Mouse (Mus musculus) inflammation-experienced regulatory T-cells, adult 6 months (primary cell): ENCODE results near the gene Josd1. TPM values are rescaled to one million over a fixed set of nuclear protein-coding genes. Genes with fewer than 3 reads are reported as not detected.
A peak's percentile ranks its signal among the peaks of the same experiment; 100 is the strongest.
"Not testable (repeated sequence)": the region's sequence is repeated elsewhere in the genome, so short reads cannot be mapped to it uniquely, and the experiment has no call there.

Experiments used
- ATAC-seq: one replicate; pipeline ENCODE4 v1.8.0; 2017
- polyA plus RNA-seq, 3 experiments: library from polyadenylated mRNA; unstranded; fragments of 100-300 nt; shearing (Covaris generic); gene quantifications; one replicate each; pipeline ENCODE4 v1.2.1; 2017

The Josd1 gene
- polyA plus RNA-seq, 3 experiments from 2014 or later, result 3.3 to 4.6 (median 4.1) TPM

DNA sequence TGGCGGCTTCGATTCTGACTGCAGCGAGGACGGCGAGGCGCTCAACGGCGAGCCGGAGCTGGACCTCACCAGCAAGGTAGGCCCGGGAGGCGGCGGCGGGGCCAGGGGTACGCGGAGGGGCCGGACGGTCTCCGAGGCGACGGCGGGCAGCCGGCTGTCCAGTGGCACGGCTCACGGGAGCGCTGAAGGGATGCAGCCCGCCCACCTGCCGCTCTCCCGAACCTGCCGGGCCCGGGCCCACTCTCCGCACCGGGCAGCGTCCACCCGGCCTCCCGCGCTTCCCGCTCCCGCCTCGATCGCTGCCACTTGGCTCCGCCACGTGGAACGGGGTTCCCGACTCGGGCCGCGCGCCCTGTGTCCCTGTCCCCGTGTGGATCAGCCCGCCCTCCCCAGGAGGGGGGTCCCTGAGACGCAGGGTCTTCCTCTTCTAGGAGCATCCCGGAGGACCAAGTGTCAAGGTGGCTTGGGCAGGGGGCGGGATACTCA is 3.3 kb upstream of the Josd1 start:
- ATAC-seq, result no peak

DNA sequence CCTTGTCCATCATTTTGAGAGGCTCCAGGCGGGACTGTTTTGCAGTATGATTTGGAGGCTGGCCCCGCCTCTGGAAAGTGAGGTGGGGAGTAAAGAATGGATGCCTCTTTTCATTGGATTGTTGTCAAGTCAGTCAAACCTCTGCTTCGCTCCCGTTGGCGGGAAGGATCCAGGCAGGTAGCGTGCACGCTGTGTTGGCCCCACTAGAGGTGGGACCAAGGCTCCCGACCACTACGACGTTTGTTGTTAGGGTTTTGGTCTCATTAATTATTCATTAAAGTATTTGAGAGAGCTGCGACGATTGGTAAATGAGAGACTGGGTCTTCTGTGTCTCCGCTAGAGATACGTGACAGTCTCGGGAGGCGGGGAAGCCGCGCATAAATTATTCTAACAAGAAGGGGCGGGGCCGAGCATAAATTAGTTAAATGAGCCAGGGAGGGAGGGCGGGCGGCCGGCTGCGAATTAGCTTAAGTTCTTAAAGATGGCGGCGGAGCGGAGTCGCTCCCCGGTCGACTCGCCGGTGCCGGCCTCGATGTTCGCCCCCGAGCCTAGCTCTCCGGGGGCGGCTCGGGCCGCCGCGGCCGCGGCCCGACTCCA is 2.8 kb upstream of the Josd1 start, which contains the start of gene Gtpbp1:
Gene Gtpbp1 (plus strand): TSS at position 420 of the 597 bp plus-strand sequence.
- ATAC-seq, result peak; percentile 81

DNA sequence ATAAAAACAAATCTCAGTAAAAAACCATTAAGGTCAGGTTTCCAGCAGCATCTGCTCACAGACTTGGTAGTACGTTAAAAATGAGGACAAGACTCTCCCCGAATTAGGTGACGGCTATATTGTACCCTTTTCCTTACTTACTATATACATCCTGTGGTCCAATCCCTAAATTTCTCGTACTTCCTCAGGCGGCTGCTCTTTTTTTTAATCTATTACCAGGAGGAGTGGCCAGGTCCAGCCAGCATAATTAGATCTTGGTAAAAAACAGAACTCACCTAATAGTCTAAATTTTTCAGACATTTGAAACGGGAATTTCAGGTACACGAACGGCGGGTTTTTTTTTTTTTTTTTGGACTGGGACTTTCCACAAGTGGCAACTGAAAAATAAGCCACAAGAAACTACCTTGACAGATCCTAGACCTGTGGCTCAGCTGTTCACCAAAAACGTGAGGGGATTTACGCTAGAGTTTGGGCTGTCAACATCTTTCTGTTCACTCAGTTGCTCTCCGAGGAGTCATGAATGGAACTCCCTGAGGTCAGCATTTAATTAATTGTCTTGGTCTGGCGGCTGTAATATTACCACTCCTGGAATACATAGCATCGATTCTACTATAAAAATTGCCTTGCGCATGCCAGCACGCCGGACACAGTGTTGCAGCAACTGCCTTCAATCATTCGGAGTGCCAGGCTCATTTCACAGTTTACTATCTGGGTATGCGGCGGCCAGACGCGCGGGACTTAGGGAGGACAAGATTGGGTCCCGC is 2.1 kb upstream of the Josd1 start:
- no peak for ATAC-seq

DNA sequence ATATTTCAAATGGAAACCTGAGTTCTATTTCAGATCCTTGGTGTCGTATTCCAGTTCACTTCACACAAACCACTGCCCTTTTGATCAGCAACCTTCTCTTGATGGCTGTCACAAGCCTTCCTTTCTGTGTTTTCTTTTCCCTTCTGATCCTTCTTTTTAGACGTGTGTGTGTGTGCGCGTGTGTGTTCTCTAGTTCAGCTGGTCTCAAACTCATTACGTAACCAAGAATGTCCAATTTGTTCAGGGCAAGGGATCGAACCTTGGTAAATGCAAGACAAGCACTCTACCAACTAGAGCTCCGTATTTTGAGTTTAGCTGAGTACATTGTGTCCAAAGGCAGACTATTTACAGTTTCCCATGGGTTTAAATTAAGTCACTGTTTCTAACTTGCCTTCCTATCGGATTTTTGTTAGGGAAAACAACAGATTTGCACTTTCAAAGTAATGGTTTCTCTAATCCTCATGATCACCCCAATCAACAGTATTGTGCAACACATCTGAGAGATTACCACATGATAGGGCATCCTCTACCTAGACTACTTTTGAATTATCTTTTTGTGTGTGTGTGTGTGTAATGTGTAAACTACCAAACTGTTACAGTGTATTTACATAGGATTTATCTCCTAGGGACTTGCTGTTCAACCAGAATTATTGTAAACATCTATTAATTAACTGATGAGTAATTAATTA is 693 bp upstream of the Josd1 start:
- no peak for ATAC-seq

DNA sequence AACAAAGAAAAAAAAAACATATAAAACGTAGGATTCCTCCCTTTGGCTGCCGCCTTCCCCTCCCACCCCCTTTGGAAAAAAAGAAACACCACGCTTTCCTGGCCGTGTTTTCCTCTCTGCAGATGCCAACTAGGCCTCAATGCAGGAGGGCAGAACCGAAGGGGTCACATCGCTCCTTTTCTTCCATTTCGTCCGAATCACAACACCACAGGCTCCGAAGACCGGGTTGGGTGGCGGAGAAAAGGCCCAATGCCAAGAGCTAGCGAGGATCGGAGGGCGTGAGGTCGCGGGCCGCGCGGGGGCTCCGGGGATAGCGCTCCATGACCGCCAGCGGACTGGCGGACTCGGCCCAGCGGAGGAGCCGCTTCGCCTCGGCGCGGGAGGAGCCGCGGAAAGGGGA is 544 bp downstream of the Josd1 start:
- ATAC-seq, result no peak

DNA sequence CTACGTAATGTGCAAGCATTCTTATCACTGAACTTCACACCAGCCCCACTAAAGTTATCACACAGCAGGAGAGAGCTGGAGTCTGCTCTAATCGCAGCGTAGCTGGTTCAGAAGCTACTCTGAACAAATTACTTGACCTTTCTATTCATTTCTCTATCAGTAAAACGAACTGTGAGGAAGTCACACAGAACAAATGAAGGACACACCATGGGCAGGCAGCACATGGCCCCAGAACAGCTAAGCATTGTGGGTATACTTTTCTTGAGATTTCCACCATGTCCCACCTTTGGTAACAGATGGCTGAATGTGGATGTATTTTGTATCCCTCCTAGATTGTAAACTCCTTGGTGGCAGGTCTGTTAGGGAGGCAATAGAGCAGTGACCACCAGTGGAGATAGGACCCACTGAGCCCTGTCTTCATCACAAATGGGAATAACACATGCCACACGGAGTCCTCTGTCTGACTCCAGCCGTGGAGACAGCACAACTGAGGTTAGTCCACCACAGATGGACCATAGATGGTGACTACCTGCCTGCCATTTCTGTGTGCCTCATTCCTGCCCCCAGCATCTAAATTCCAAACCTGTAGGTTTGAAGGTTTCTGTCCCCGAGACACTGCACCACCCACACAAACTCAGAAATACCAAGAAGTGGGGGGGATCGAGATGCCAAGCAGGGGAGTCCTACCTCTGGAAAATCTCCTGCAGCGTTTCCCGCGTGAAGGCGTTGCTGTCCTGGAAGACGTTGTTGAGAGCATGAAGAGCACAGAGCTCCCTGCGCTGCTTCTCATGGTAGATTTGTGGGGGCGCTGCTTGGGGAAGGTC is 1.5 kb downstream of the Josd1 start:
- no peak for ATAC-seq

GRCm38 (mm10) chr15:79685141-79685641 is 2.5 kb downstream of the Josd1 start:
- ATAC-seq, result no peak

- no peak for ATAC-seq
These were observed 3.1 kb downstream of the Josd1 start for GRCm38 (mm10) chr15:79684616-79685015.

GRCm38 (mm10) chr15:79683707-79684465 is 3.8 kb downstream of the Josd1 start:
- ATAC-seq, result no peak

DNA sequence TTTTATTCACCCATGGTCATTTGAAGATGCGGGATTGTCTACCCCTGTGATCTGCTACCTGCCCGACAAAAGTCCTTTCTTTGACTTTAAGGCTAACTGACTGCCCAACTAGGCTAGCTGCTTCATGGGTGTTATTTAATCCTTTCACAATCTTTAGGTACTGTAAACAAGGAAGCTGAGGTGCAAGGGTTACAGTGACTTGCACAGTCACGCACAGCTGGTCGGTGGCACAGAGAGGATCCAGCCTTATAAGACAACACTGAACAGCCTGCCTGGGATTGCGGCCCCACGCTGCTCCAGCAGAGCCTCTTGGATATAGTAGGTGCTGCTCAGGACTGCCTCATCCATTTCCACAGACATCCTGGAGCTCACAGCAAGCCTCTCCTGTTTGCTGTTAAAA is 4.6 kb downstream of the Josd1 start:
- no peak for ATAC-seq

DNA sequence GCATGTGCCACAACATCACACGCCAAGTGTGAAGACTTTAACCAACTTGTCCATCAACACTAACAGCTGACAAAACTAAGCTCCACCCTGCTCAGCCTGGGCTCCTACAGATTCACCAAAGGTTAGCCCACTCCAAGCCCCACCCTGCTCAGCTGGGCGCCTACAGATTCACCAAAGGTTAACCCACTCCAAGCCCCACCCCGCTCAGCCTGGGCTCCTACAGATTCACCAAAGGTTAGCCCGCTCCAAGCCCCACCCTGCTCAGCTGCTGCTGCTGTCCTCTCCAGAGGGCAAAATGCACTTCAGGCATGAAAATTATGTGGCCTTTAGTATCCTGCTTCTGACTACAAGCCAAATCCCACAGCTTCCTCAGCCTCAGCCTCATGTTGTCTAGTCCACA is 5.7 kb downstream of the Josd1 start:
- ATAC-seq, result no peak

- ATAC-seq, result no peak
These were observed 9.8 kb downstream of the Josd1 start for GRCm38 (mm10) chr15:79677936-79678335.

DNA sequence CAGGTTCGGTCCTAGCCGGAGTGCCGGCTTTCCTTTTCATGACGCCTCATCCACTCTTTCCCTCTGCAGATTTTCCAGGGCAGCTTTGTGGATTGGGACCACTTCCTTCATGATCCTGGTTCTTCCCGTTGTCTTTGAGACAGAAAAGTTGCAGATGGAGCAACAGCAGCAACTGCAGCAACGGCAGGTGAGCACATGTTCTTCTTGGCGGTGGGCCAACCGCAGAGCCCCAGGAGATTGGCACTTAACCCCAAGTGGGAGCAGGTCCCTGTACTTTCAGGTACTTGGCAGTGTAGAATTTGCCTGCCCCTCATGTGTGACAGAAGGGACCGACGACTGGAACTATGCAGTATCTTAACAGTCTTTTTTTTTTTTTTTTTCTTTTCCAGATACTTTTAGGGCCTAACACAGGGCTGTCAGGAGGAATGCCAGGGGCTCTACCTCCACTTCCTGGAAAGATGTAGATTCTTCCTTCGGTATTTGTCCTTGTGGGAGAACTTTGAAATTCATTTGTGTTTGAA is 15.8 kb downstream of the Josd1 start:
- ATAC-seq, result not testable (repeated sequence)

DNA sequence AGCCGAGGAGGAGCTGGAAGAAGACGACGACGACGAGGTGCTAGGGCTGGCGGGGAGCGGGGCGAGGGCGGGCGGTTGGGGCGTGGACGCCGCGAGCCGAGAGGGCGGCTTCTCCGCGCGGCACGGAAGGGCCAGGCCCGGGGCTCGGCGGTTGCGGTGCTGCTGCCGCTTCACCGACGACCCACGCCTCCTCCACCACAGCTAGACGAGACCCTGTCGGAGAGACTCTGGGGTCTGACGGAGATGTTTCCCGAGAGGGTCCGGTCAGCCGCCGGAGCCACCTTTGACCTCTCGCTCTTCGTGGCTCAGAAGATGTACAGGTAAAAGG is 16.8 kb downstream of the Josd1 start:
- ATAC-seq, result no peak

DNA sequence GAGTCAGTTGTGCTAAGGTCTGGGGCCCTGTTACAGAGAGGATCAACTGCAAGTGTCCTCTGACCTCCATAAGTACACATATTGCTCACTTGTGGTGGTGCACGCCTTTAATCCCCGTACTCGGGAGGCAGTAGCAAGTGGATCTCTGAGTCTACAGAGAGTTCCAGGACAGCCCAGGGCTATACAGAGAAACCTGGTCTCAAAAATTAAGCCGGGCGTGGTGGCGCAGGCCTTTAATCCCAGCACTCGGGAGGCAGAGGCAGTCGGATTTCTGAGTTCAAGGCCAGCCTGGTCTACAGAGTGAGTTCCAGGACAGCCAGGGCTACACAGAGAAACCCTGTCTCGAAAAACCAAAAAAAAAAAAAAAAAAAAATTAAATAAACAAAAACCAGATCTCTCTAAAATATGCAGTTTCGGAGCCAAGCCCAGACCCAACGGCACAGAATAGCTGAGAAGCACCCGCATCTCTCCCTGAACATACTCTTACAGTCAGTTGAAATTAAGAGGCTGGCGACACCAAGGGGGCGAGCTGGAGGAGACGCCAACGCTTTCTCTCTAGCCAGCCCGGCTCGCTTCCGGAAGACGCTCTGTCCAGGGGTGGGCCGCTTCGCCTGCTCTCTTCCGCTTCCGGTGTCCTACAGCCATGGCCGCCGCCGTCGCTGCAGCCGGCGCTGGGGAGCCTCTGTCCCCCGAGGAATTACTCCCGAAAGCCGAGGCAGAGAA is 17.3 kb downstream of the Josd1 start, which contains the start of gene Tomm22:
Gene Tomm22 (plus strand): TSS at position 613 of the 723 bp plus-strand sequence.
- peak; percentile 97 for ATAC-seq

GRCm38 (mm10) chr15:79669195-79669594 is 18.5 kb downstream of the Josd1 start:
- ATAC-seq, result no peak

DNA sequence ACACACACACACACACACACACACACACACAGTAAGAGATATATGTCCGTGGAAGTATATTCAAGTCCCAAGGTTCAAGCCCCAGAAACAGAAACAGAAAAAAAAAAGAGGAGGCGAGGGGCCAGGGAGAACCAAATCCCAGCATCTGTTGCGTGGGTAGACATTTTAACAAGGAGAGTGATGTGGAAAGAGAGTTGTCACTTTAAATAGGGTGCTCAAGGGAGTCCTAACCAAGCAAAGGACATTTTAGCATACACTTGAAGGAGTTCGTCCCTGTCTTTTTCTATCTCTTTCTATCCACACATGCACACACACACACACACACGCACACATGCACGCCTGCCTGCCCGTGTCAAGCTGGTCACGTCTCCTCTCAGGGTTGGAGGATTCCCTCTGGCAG is 23.1 kb downstream of the Josd1 start:
- ATAC-seq, result no peak

DNA sequence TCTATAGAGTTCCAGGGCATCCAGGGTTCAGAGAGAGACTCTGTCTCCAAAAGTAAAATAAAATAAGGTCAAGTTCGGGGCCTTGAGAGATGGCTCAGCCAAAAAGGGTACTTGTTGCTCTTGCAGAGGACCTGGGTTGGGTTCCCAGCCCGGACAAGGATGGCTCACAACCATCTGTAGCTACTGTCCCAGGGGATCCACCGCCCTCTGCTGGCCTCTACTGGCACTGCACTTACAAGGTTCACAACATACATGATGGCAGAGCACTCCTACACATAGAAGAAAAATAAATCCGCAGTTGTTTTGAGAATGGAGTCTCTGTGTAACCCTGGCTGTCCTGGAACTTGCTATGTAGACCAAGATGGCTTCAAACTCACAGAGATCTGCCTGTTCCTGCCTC is 25.9 kb downstream of the Josd1 start:
- ATAC-seq, result no peak

DNA sequence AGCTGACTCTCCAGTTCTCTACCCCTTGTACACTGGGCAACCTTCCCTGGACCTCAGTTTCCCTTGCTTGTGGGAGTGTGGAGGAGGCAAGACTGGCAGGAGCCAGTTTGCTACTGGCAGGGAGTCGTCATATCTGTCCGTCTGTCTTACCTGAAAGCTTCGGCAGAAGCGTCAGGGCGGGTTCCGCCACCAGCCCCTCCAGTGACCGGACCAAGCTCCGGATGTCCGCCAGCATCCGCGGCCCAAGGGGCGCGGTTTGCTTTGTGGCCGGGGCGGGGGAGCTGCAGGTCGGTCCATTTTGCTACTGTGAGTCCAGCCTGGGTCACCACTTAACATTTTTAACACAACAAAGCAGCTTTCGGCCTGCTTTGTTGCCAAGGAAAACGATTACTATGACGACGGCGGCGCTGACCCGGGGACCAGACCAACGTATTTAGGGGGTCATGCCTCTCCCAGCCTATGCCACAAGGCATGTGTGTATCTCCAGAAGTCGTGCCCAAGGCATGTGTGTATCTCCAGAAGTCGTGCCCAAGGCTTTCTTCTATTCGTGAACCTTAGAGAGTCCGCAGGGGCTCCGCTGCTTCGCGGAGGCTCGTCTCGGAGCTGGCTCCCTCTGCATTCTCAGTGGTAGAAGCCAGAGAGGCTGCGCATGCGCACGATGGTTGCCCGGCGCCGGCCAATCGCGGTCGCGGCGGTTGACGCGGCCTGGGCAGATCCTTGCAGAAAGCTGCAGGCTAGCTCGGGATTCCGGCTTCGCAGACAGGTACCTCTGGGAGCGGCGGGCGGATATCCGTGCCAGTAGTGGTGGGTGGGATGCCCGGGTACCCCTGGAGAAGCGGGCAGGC is 29.0 kb downstream of the Josd1 start, which contains the start of the genes Fam227a and Cby1:
Gene Fam227a (minus strand): TSS at position 426 of the 845 bp plus-strand sequence.
Gene Cby1 (plus strand): TSS at position 669 of the 845 bp plus-strand sequence.
- peak; percentile 72 for ATAC-seq
